Mouse (Mus musculus): ENCODE results near the gene Dmap1. TPM values are rescaled to one million over a fixed set of nuclear protein-coding genes. Genes with fewer than 3 reads are reported as not detected.

Dmap1 gene
- polyA plus RNA-seq, 1 experiment: 28.0 TPM

GRCm38 (mm10) chr4:117654016-117654702 is 27.9 kb downstream of the Dmap1 start:
- H3K9me3 ChIP-seq (replicated peaks; ENCODE audit: control insufficient read depth, insufficient read depth, low read length, poor library complexity, severe bottlenecking): no peaks in the 10 kb centered on the region
- H3K27ac ChIP-seq (ENCODE audit: insufficient read depth, low read length): no peak overlapping the region
- no peak overlapping the region for H3K4me3 ChIP-seq (ENCODE audit: low read depth, low read length)
- TF ChIP-seq EP300 (IDR thresholded peaks at IDR 0.05; ENCODE audit: insufficient read depth, low read depth, low read length): no peak
- H3K36me3 ChIP-seq (ENCODE audit: control insufficient read depth, insufficient read depth, low read length, poor library complexity, severe bottlenecking): no peaks in the 10 kb centered on the region
- no peaks in the 10 kb centered on the region for H3K27me3 ChIP-seq (ENCODE audit: control insufficient read depth, insufficient read depth, low read length, poor library complexity, severe bottlenecking)
- no peak overlapping the region for H3K9ac ChIP-seq (ENCODE audit: low read depth, poor library complexity, severe bottlenecking)
- peaks cover 1% of the 10 kb centered on the region for H3K4me1 ChIP-seq (ENCODE audit: control insufficient read depth, insufficient read depth, low read length)

GRCm38 (mm10) chr4:117652727-117653126 is 29.3 kb downstream of the Dmap1 start:
- peaks cover 1% of the 10 kb centered on the region for H3K4me1 ChIP-seq (ENCODE audit: control insufficient read depth, insufficient read depth, low read length)
- no peaks in the 10 kb centered on the region for H3K36me3 ChIP-seq (ENCODE audit: control insufficient read depth, insufficient read depth, low read length, poor library complexity, severe bottlenecking)
- H3K4me3 ChIP-seq (ENCODE audit: low read depth, low read length): no peak overlapping the region
- TF ChIP-seq POLR2A (IDR thresholded peaks at IDR 0.05; ENCODE audit: insufficient read depth, low read length) (no peak), CTCF (IDR thresholded peaks at IDR 0.05; ENCODE audit: low read depth, low read length) (no peak), EP300 (IDR thresholded peaks at IDR 0.05; ENCODE audit: insufficient read depth, low read depth, low read length) (no peak)
- H3K27me3 ChIP-seq (ENCODE audit: control insufficient read depth, insufficient read depth, low read length, poor library complexity, severe bottlenecking): no peaks in the 10 kb centered on the region
- H3K9me3 ChIP-seq (replicated peaks; ENCODE audit: control insufficient read depth, insufficient read depth, low read length, poor library complexity, severe bottlenecking): no peaks in the 10 kb centered on the region
- no peak overlapping the region for H3K27ac ChIP-seq (ENCODE audit: insufficient read depth, low read length)
- H3K9ac ChIP-seq (ENCODE audit: low read depth, poor library complexity, severe bottlenecking): no peak overlapping the region

GRCm38 (mm10) chr4:117651626-117652101 is 30.4 kb downstream of the Dmap1 start:
- Histone ChIP-seq H3K4me3 (ENCODE audit: low read depth, low read length) (no peak overlapping the region), H3K9me3 (replicated peaks; ENCODE audit: control insufficient read depth, insufficient read depth, low read length, poor library complexity, severe bottlenecking) (no peaks in the 10 kb centered on the region), H3K4me1 (ENCODE audit: control insufficient read depth, insufficient read depth, low read length) (peaks cover 1% of the 10 kb centered on the region), H3K27ac (ENCODE audit: insufficient read depth, low read length) (no peak overlapping the region), H3K27me3 (ENCODE audit: control insufficient read depth, insufficient read depth, low read length, poor library complexity, severe bottlenecking) (no peaks in the 10 kb centered on the region), H3K9ac (ENCODE audit: low read depth, poor library complexity, severe bottlenecking) (no peak overlapping the region), H3K36me3 (ENCODE audit: control insufficient read depth, insufficient read depth, low read length, poor library complexity, severe bottlenecking) (no peaks in the 10 kb centered on the region)
- TF ChIP-seq POLR2A (IDR thresholded peaks at IDR 0.05; ENCODE audit: insufficient read depth, low read length) (no peak), EP300 (IDR thresholded peaks at IDR 0.05; ENCODE audit: insufficient read depth, low read depth, low read length) (no peak), CTCF (IDR thresholded peaks at IDR 0.05; ENCODE audit: low read depth, low read length) (no peak)

GRCm38 (mm10) chr4:117646926-117647755 is 34.9 kb downstream of the Dmap1 start:
- H3K27me3 ChIP-seq (ENCODE audit: control insufficient read depth, insufficient read depth, low read length, poor library complexity, severe bottlenecking): no peaks in the 10 kb centered on the region
- H3K27ac ChIP-seq (ENCODE audit: insufficient read depth, low read length): no peak overlapping the region
- no peak for TF ChIP-seq CTCF (IDR thresholded peaks at IDR 0.05; ENCODE audit: low read depth, low read length)
- TF ChIP-seq POLR2A (IDR thresholded peaks at IDR 0.05; ENCODE audit: insufficient read depth, low read length): no peak
- no peak for TF ChIP-seq EP300 (IDR thresholded peaks at IDR 0.05; ENCODE audit: insufficient read depth, low read depth, low read length)
- H3K9me3 ChIP-seq (replicated peaks; ENCODE audit: control insufficient read depth, insufficient read depth, low read length, poor library complexity, severe bottlenecking): no peaks in the 10 kb centered on the region
- no peaks in the 10 kb centered on the region for H3K36me3 ChIP-seq (ENCODE audit: control insufficient read depth, insufficient read depth, low read length, poor library complexity, severe bottlenecking)
- H3K4me1 ChIP-seq (ENCODE audit: control insufficient read depth, insufficient read depth, low read length): no peaks in the 10 kb centered on the region
- no peak overlapping the region for H3K4me3 ChIP-seq (ENCODE audit: low read depth, low read length)
- no peak overlapping the region for H3K9ac ChIP-seq (ENCODE audit: low read depth, poor library complexity, severe bottlenecking)

- no peak overlapping the region for H3K27ac ChIP-seq (ENCODE audit: insufficient read depth, low read length)
- no peak for TF ChIP-seq EP300 (IDR thresholded peaks at IDR 0.05; ENCODE audit: insufficient read depth, low read depth, low read length)
- TF ChIP-seq POLR2A (IDR thresholded peaks at IDR 0.05; ENCODE audit: insufficient read depth, low read length): no peak
- no peak for TF ChIP-seq CTCF (IDR thresholded peaks at IDR 0.05; ENCODE audit: low read depth, low read length)
- no peak overlapping the region for H3K4me3 ChIP-seq (ENCODE audit: low read depth, low read length)
- no peaks in the 10 kb centered on the region for H3K36me3 ChIP-seq (ENCODE audit: control insufficient read depth, insufficient read depth, low read length, poor library complexity, severe bottlenecking)
- H3K27me3 ChIP-seq (ENCODE audit: control insufficient read depth, insufficient read depth, low read length, poor library complexity, severe bottlenecking): no peaks in the 10 kb centered on the region
- no peaks in the 10 kb centered on the region for H3K9me3 ChIP-seq (replicated peaks; ENCODE audit: control insufficient read depth, insufficient read depth, low read length, poor library complexity, severe bottlenecking)
- H3K4me1 ChIP-seq (ENCODE audit: control insufficient read depth, insufficient read depth, low read length): no peaks in the 10 kb centered on the region
- no peak overlapping the region for H3K9ac ChIP-seq (ENCODE audit: low read depth, poor library complexity, severe bottlenecking)
These were observed 35.6 kb downstream of the Dmap1 start for GRCm38 (mm10) chr4:117646496-117646895.

GRCm38 (mm10) chr4:117645859-117646258 is 36.2 kb downstream of the Dmap1 start:
- Histone ChIP-seq H3K36me3 (ENCODE audit: control insufficient read depth, insufficient read depth, low read length, poor library complexity, severe bottlenecking) (no peaks in the 10 kb centered on the region), H3K27ac (ENCODE audit: insufficient read depth, low read length) (no peak overlapping the region), H3K9ac (ENCODE audit: low read depth, poor library complexity, severe bottlenecking) (no peak overlapping the region), H3K27me3 (ENCODE audit: control insufficient read depth, insufficient read depth, low read length, poor library complexity, severe bottlenecking) (no peaks in the 10 kb centered on the region), H3K4me3 (ENCODE audit: low read depth, low read length) (no peak overlapping the region), H3K4me1 (ENCODE audit: control insufficient read depth, insufficient read depth, low read length) (no peaks in the 10 kb centered on the region), H3K9me3 (replicated peaks; ENCODE audit: control insufficient read depth, insufficient read depth, low read length, poor library complexity, severe bottlenecking) (no peaks in the 10 kb centered on the region)
- TF ChIP-seq EP300 (IDR thresholded peaks at IDR 0.05; ENCODE audit: insufficient read depth, low read depth, low read length) (no peak), POLR2A (IDR thresholded peaks at IDR 0.05; ENCODE audit: insufficient read depth, low read length) (no peak), CTCF (IDR thresholded peaks at IDR 0.05; ENCODE audit: low read depth, low read length) (no peak)
